Mouse (Mus musculus) common myeloid progenitor, adult 5-6 weeks (primary cell): Measurements from ENCODE around the gene Arhgef39. TPM values are rescaled to one million over a fixed set of nuclear protein-coding genes. Genes with fewer than 3 reads are reported as not detected.
A peak's percentile ranks its signal among the peaks of the same experiment; 100 is the strongest.

Experiments used
- ATAC-seq: replicated peaks from 2 replicates; pipeline ENCODE4 v1.8.0; 2016; ENCODE audit warnings: low read depth, mild to moderate bottlenecking, moderate TSS enrichment, inconsistent platforms; ENCODE audit not compliant: poor library complexity, severe bottlenecking
- total RNA-seq: library from RNA; stranded (forward); fragments of 200-1000, 187-1606 nt; gene quantifications from 2 replicates; pipeline ENCODE4 v1.2.3, GENCODE M21; 2017

The Arhgef39 gene
- total RNA-seq = 46.1 and 64.5 TPM in 2 replicates

- ATAC-seq = peak; percentile 67
These were observed at the start of gene Arhgef39 for GRCm38 (mm10) chr4:43499407-43500333. Arhgef39 (minus strand) TSS chr4:43499695.

GRCm38 (mm10) chr4:43549055-43549454 lies 49.6 kb upstream of the Arhgef39 start:
- ATAC-seq = no peak

GRCm38 (mm10) chr4:43547160-43547559 lies 47.7 kb upstream of the Arhgef39 start:
- ATAC-seq = no peak

GRCm38 (mm10) chr4:43546375-43547047 lies 47.0 kb upstream of the Arhgef39 start:
- no peak for ATAC-seq

GRCm38 (mm10) chr4:43542044-43542443 lies 42.5 kb upstream of the Arhgef39 start:
- no peak for ATAC-seq

GRCm38 (mm10) chr4:43536031-43536430 lies 36.5 kb upstream of the Arhgef39 start:
- no peak for ATAC-seq

GRCm38 (mm10) chr4:43535628-43536027 lies 36.1 kb upstream of the Arhgef39 start:
- no peak for ATAC-seq

GRCm38 (mm10) chr4:43533270-43533669 lies 33.8 kb upstream of the Arhgef39 start:
- no peak for ATAC-seq

- ATAC-seq = peak; percentile 77
These were observed 31.1 kb upstream of the Arhgef39 start for GRCm38 (mm10) chr4:43530581-43530980.

- ATAC-seq = no peak
These were observed 30.6 kb upstream of the Arhgef39 start for GRCm38 (mm10) chr4:43530081-43530501.

GRCm38 (mm10) chr4:43528487-43528886 lies 29.0 kb upstream of the Arhgef39 start:
- no peak for ATAC-seq

- no peak for ATAC-seq
These were observed 28.4 kb upstream of the Arhgef39 start for GRCm38 (mm10) chr4:43527880-43528279.

- peak; percentile 64 for ATAC-seq
These were observed 20.5 kb upstream of the Arhgef39 start for GRCm38 (mm10) chr4:43519956-43520355.

GRCm38 (mm10) chr4:43519551-43519950 lies 20.1 kb upstream of the Arhgef39 start:
- no peak for ATAC-seq

- ATAC-seq = peak; percentile 33
These were observed 16.5 kb upstream of the Arhgef39 start for GRCm38 (mm10) chr4:43515764-43516708.

- no peak for ATAC-seq
These were observed 14.3 kb upstream of the Arhgef39 start for GRCm38 (mm10) chr4:43513791-43514190.

- no peak for ATAC-seq
These were observed 13.8 kb upstream of the Arhgef39 start for GRCm38 (mm10) chr4:43513300-43513699.

GRCm38 (mm10) chr4:43512653-43513052 lies 13.2 kb upstream of the Arhgef39 start:
- ATAC-seq = no peak

GRCm38 (mm10) chr4:43511675-43512454 lies 12.4 kb upstream of the Arhgef39 start:
- ATAC-seq = no peak
